Mouse (Mus musculus): ENCODE results near the gene Acad11. TPM values are rescaled to one million over a fixed set of nuclear protein-coding genes. Genes with fewer than 3 reads are reported as not detected.

Gene Acad11
- polyA plus RNA-seq, 1 experiment from 2014 or later, result 10.3 TPM

Other genes with a start within 250 kb of the Acad11 start
- 2.9 and 4.2 TPM in 2 replicates for gene Nphp3, start 60.8 kb upstream of the Acad11 start, polyA plus RNA-seq (2015; fragmentation: Nextera tagmentation; extraction: Ambion mirVana)
- gene Gm28305, start 22.7 kb upstream of the Acad11 start, polyA plus RNA-seq (2015; fragmentation: Nextera tagmentation; extraction: Ambion mirVana), result not detected in 2 replicates
- gene Uba5, start 243 bp upstream of the Acad11 start, polyA plus RNA-seq (2015; fragmentation: Nextera tagmentation; extraction: Ambion mirVana), result 31.3 and 36.6 TPM in 2 replicates
- 5.5 and 7.8 TPM in 2 replicates for gene Ackr4, start 63.6 kb downstream of the Acad11 start, polyA plus RNA-seq (2015; fragmentation: Nextera tagmentation; extraction: Ambion mirVana)
- 14.8 and 17.0 TPM in 2 replicates for gene Dnajc13, start 199.6 kb downstream of the Acad11 start, polyA plus RNA-seq (2015; fragmentation: Nextera tagmentation; extraction: Ambion mirVana)

Measured in heart, embryonic 15.5 days (tissue).